Mouse (Mus musculus) lung, adult 2 months (tissue): ENCODE results near the gene Nmnat3. TPM values are rescaled to one million over a fixed set of nuclear protein-coding genes. Genes with fewer than 3 reads are reported as not detected.

Experiments used
- DNase-seq: peaks from one replicate; pipeline ENCODE4 v3.0.0; 2022
- H3K4me1 ChIP-seq: fragments of 200-500 bp; 2 replicates; pipeline ENCODE4 v1.6.1; 2011; ENCODE audit warnings: low read length; ENCODE audit not compliant: control insufficient read depth, insufficient read depth
- H3K4me3 ChIP-seq: fragments of 200-500 bp; replicated peaks from 2 replicates; pipeline ENCODE3; 2011; ENCODE audit warnings: low read depth, mild to moderate bottlenecking, control low read depth, low read length; ENCODE audit errors: extremely low read depth
- CTCF ChIP-seq: fragments of 200-500 bp; IDR thresholded peaks from 2 replicates; pipeline ENCODE4 v1.5.1; 2011; ENCODE audit warnings: mild to moderate bottlenecking, low read length, control low read depth; ENCODE audit not compliant: insufficient read depth
- POLR2A ChIP-seq: fragments of 200-500 bp; IDR thresholded peaks from 2 replicates; pipeline ENCODE4 v1.6.1; 2011; ENCODE audit warnings: low read depth, mild to moderate bottlenecking, control low read depth, low read length, borderline replicate concordance; ENCODE audit errors: extremely low read depth
- WGBS: fragments of 180-500 bp; shearing (Covaris S2); methylation state at CpG from one replicate; pipeline ENCODE4 v1.1.7; 2018; 5-methylcytosine and 5-hydroxymethylcytosine counted together
- polyA plus RNA-seq: library from polyadenylated mRNA; depleted of rRNA; stranded (reverse); fragments of >200 nt; gene quantifications from 2 replicates; pipeline ENCODE4 v1.2.3, GENCODE M21; 2012; rRNA removed

Nmnat3 gene
- polyA plus RNA-seq, 1 experiment: 4.7 TPM

GRCm38 (mm10) chr9:98466709-98467108 is 179.5 kb downstream of the Nmnat3 start:
- Histone ChIP-seq H3K4me3 (no peak overlapping the region), H3K4me1 (no peaks in the 10 kb centered on the region)
- 41% methylated on average over 2 of the region's 2 CpGs for WGBS
- no peak for TF ChIP-seq POLR2A
- TF ChIP-seq CTCF: no peak
- no peak for DNase-seq

Other genes with a start within 250 kb of the Nmnat3 start
- gene Rbp1, start 135.5 kb downstream of the Nmnat3 start, polyA plus RNA-seq: 14.5 and 19.4 TPM in 2 replicates
- gene Rbp2, start 198.7 kb downstream of the Nmnat3 start, polyA plus RNA-seq: 0.40 and 12.4 TPM in 2 replicates